Comparison of ENCODE assay signal across 8 mouse cellular contexts in genomic region chr2:8380246-8380645, GRCm38 (mm10).
A peak's percentile ranks its signal among the peaks of the same experiment; 100 is the strongest.
DNase-seq lines count a peak whose midpoint lies in the region; ATAC-seq lines count a peak whose summit lies in the region.
"Had no signal": no experiment of that assay in that cellular context is flagged by ENCODE, and none has a peak within 500 bp of the region (broad histone marks: within the 10 kb centered on the region; RNA-seq: fewer than 3 reads in every experiment).

No protein-coding gene starts in this region.

- H3K9me3 ChIP-seq in neural tube, embryonic 11.5 days (ENCODE audit: control insufficient read depth, low read length): no peaks in the 10 kb centered on the region
- no peaks in the 10 kb centered on the region for H3K9me3 ChIP-seq in neural tube, embryonic 12.5 days
- H3K9me3 ChIP-seq: liver, embryonic 15.5 days had no signal

- no peaks in the 10 kb centered on the region for H3K27me3 ChIP-seq in neural tube, embryonic 11.5 days (ENCODE audit: control insufficient read depth, insufficient read depth, low read length)
- H3K27me3 ChIP-seq in neural tube, embryonic 12.5 days (replicated peaks): no peaks in the 10 kb centered on the region
- H3K27me3 ChIP-seq: liver, embryonic 15.5 days had no signal

- ATAC-seq in neural tube, embryonic 11.5 days (ENCODE audit: insufficient read depth, low FRiP score, low TSS enrichment): peak; percentile 55
- peak; percentile 91 for ATAC-seq in frontal cortex, adult (ENCODE audit: low TSS enrichment)
- ATAC-seq in neural tube, embryonic 12.5 days (ENCODE audit: low FRiP score, low read depth): peak; percentile 82

- no peak overlapping the region for H3K4me3 ChIP-seq in neural tube, embryonic 11.5 days (ENCODE audit: low read depth, low read length)
- H3K4me3 ChIP-seq in neural tube, embryonic 12.5 days: no peak overlapping the region
- H3K4me3 ChIP-seq: liver, embryonic 15.5 days had no signal

- H3K4me1 ChIP-seq in neural tube, embryonic 11.5 days (ENCODE audit: control insufficient read depth, insufficient read depth, low read length): no peaks in the 10 kb centered on the region
- H3K4me1 ChIP-seq in neural tube, embryonic 12.5 days: no peaks in the 10 kb centered on the region
- H3K4me1 ChIP-seq: liver, embryonic 15.5 days had no signal

- WGBS in neural tube, embryonic 11.5 days: 60% methylated on average over 1 of the region's 1 CpGs
- WGBS in neural tube, embryonic 12.5 days: 65% methylated on average over 1 of the region's 1 CpGs

- H3K27ac ChIP-seq in neural tube, embryonic 11.5 days (ENCODE audit: low read depth, low read length): no peak overlapping the region
- H3K27ac ChIP-seq in neural tube, embryonic 12.5 days: no peak overlapping the region
- H3K27ac ChIP-seq: liver, embryonic 15.5 days had no signal

- no peak overlapping the region for H3K4me2 ChIP-seq in neural tube, embryonic 11.5 days (ENCODE audit: low read depth)
- no peak overlapping the region for H3K4me2 ChIP-seq in neural tube, embryonic 12.5 days (replicated peaks)
- H3K4me2 ChIP-seq: liver, embryonic 15.5 days had no signal

- H3K9ac ChIP-seq in neural tube, embryonic 11.5 days (ENCODE audit: low read length): no peak overlapping the region
- H3K9ac ChIP-seq in neural tube, embryonic 12.5 days: no peak overlapping the region
- H3K9ac ChIP-seq: liver, embryonic 15.5 days had no signal

- H3K36me3 ChIP-seq in neural tube, embryonic 11.5 days (ENCODE audit: control insufficient read depth, insufficient read depth, low read length): no peaks in the 10 kb centered on the region
- H3K36me3 ChIP-seq in neural tube, embryonic 12.5 days: no peaks in the 10 kb centered on the region
- H3K36me3 ChIP-seq: liver, embryonic 15.5 days had no signal

- peak; percentile 31 for DNase-seq in neural tube, embryonic 11.5 days (ENCODE audit: low spot score)
- DNase-seq in neural tube, embryonic 10.5 days (ENCODE audit: extremely low spot score, low spot score): no peak
- DNase-seq in cerebellum, adult 9-10 months: peak; percentile 45
- DNase-seq in layer of hippocampus, postnatal 10 days (ENCODE audit: low spot score in 2 of 2): peak; percentile 57 to 74
- no peak for DNase-seq in adrenal gland, postnatal 4 days (ENCODE audit: low spot score in 2 of 2)

Comparison
In these comparisons a context has a peak if more than half of its experiments do, and no peak if none do; other contexts are left out.
1. DNase-seq: peak in neural tube, embryonic 11.5 days (single experiment), cerebellum, adult 9-10 months (single experiment) and layer of hippocampus, postnatal 10 days (2 of 2); none in neural tube, embryonic 10.5 days (single experiment) and adrenal gland, postnatal 4 days (0 of 2).
2. Peak in every context shown above with its lines, with median percentiles within 50 percentile points of each other: ATAC-seq.